Mouse (Mus musculus) forebrain, embryonic 15.5 days (tissue): Measurements from ENCODE around the gene Emsy. TPM values are rescaled to one million over a fixed set of nuclear protein-coding genes. Genes with fewer than 3 reads are reported as not detected.

Experiments used
- ATAC-seq: fragments of 200-750 bp; cut with Nextera tagmentation; replicated peaks from 2 replicates; pipeline ENCODE4 v1.8.0; 2017; ENCODE audit warnings: mild to moderate bottlenecking, moderate TSS enrichment, moderate library complexity
- H3K27ac ChIP-seq: fragments of 300-500 bp; sonication (generic); replicated peaks from 2 replicates; pipeline ENCODE4 v1.5.1; 2015; ENCODE audit warnings: mild to moderate bottlenecking, inconsistent platforms
- H3K27me3 ChIP-seq: fragments of 300-500 bp; sonication (generic); 2 replicates; pipeline ENCODE4 v1.6.1; 2015; ENCODE audit warnings: inconsistent platforms
- H3K36me3 ChIP-seq: fragments of 300-500 bp; sonication (generic); 2 replicates; pipeline ENCODE4 v1.6.1; 2015; ENCODE audit warnings: mild to moderate bottlenecking, inconsistent platforms
- H3K4me1 ChIP-seq: fragments of 300-500 bp; sonication (generic); 2 replicates; pipeline ENCODE4 v1.6.1; 2015; ENCODE audit warnings: inconsistent platforms
- H3K4me2 ChIP-seq: fragments of 300-500 bp; sonication (generic); replicated peaks from 2 replicates; pipeline ENCODE4 v1.6.1; 2015; ENCODE audit warnings: mild to moderate bottlenecking, inconsistent platforms
- H3K4me3 ChIP-seq: fragments of 300-500 bp; sonication (generic); 2 replicates; pipeline ENCODE4 v1.5.1; 2015; ENCODE audit warnings: mild to moderate bottlenecking, inconsistent platforms
- H3K9ac ChIP-seq: fragments of 300-500 bp; sonication (generic); replicated peaks from 2 replicates; pipeline ENCODE4 v1.6.1; 2015; ENCODE audit warnings: mild to moderate bottlenecking, inconsistent platforms
- H3K9me3 ChIP-seq: fragments of 300-500 bp; sonication (generic); 2 replicates; pipeline ENCODE4 v1.6.1; 2016; ENCODE audit warnings: inconsistent platforms
- WGBS: fragments of 180-500 bp; shearing (Covaris S2); methylation state at CpG from one replicate; pipeline ENCODE4 v1.1.7; 2015; ENCODE audit warnings: mixed read lengths; 5-methylcytosine and 5-hydroxymethylcytosine counted together
- polyA plus RNA-seq: library from polyadenylated mRNA; unstranded; fragments of >200 nt; fragmentation: Nextera tagmentation; extraction: Ambion mirVana; gene quantifications from 2 replicates; pipeline ENCODE4 v1.2.1, GENCODE M21; 2015

Emsy gene
- polyA plus RNA-seq, 1 experiment from 2014 or later: 35.3 TPM

- Histone ChIP-seq H3K9ac (no peak overlapping the region), H3K4me2 (no peak overlapping the region), H3K4me3 (no peak overlapping the region), H3K36me3 (no peaks in the 10 kb centered on the region), H3K27ac (no peak overlapping the region), H3K9me3 (no peaks in the 10 kb centered on the region), H3K27me3 (no peaks in the 10 kb centered on the region), H3K4me1 (0 out of 2 replicates have a peak, but pooled peaks cover 2% of the 10 kb centered on the region)
- no peak for ATAC-seq
- WGBS: 48% methylated on average over 10 of the region's 10 CpGs
Observed at GRCm38 (mm10) chr7:98572223-98572868, 84.2 kb downstream of the Emsy start.

GRCm38 (mm10) chr7:98570824-98571505, 85.6 kb downstream of the Emsy start:
- ATAC-seq: no peak
- 69% methylated on average over 8 of the region's 8 CpGs for WGBS
- Histone ChIP-seq H3K4me3 (no peak overlapping the region), H3K27me3 (no peaks in the 10 kb centered on the region), H3K9ac (no peak overlapping the region), H3K4me1 (0 out of 2 replicates have a peak, but pooled peaks cover 2% of the 10 kb centered on the region), H3K9me3 (no peaks in the 10 kb centered on the region), H3K4me2 (no peak overlapping the region), H3K36me3 (no peaks in the 10 kb centered on the region), H3K27ac (no peak overlapping the region)

GRCm38 (mm10) chr7:98567056-98567455, 89.5 kb downstream of the Emsy start:
- no peak for ATAC-seq
- H3K4me2 ChIP-seq: no peak overlapping the region
- H3K9me3 ChIP-seq: no peaks in the 10 kb centered on the region
- no peak overlapping the region for H3K27ac ChIP-seq
- no peaks in the 10 kb centered on the region for H3K4me1 ChIP-seq
- 50% methylated on average over 5 of the region's 5 CpGs for WGBS
- no peaks in the 10 kb centered on the region for H3K27me3 ChIP-seq
- no peak overlapping the region for H3K4me3 ChIP-seq
- H3K9ac ChIP-seq: no peak overlapping the region
- H3K36me3 ChIP-seq: no peaks in the 10 kb centered on the region

- no peaks in the 10 kb centered on the region for H3K9me3 ChIP-seq
- no peak overlapping the region for H3K4me2 ChIP-seq
- H3K36me3 ChIP-seq: no peaks in the 10 kb centered on the region
- H3K27me3 ChIP-seq: no peaks in the 10 kb centered on the region
- no peak for ATAC-seq
- WGBS: 82% methylated on average over 9 of the region's 9 CpGs
- H3K4me3 ChIP-seq: no peak overlapping the region
- no peak overlapping the region for H3K9ac ChIP-seq
- no peak overlapping the region for H3K27ac ChIP-seq
- no peaks in the 10 kb centered on the region for H3K4me1 ChIP-seq
Observed at GRCm38 (mm10) chr7:98564607-98565364, 91.8 kb downstream of the Emsy start.

- WGBS: 91% methylated on average over 6 of the region's 6 CpGs
- H3K4me1 ChIP-seq: no peaks in the 10 kb centered on the region
- no peak overlapping the region for H3K4me3 ChIP-seq
- ATAC-seq: no peak
- H3K4me2 ChIP-seq: no peak overlapping the region
- H3K9me3 ChIP-seq: no peaks in the 10 kb centered on the region
- H3K36me3 ChIP-seq: no peaks in the 10 kb centered on the region
- no peak overlapping the region for H3K27ac ChIP-seq
- H3K9ac ChIP-seq: no peak overlapping the region
- H3K27me3 ChIP-seq: no peaks in the 10 kb centered on the region
Observed at GRCm38 (mm10) chr7:98563991-98564390, 92.6 kb downstream of the Emsy start.

GRCm38 (mm10) chr7:98562966-98563365, 93.6 kb downstream of the Emsy start:
- Histone ChIP-seq H3K27ac (no peak overlapping the region), H3K4me1 (no peaks in the 10 kb centered on the region), H3K9ac (no peak overlapping the region), H3K9me3 (no peaks in the 10 kb centered on the region), H3K4me2 (no peak overlapping the region), H3K4me3 (no peak overlapping the region), H3K36me3 (no peaks in the 10 kb centered on the region), H3K27me3 (no peaks in the 10 kb centered on the region)
- no peak for ATAC-seq
- WGBS: 81% methylated on average over 5 of the region's 5 CpGs

GRCm38 (mm10) chr7:98562186-98562585, 94.4 kb downstream of the Emsy start:
- no peak overlapping the region for H3K4me3 ChIP-seq
- no peaks in the 10 kb centered on the region for H3K36me3 ChIP-seq
- no peaks in the 10 kb centered on the region for H3K27me3 ChIP-seq
- ATAC-seq: no peak
- H3K9me3 ChIP-seq: no peaks in the 10 kb centered on the region
- H3K27ac ChIP-seq: no peak overlapping the region
- WGBS: 85% methylated on average over 8 of the region's 8 CpGs
- H3K9ac ChIP-seq: no peak overlapping the region
- no peaks in the 10 kb centered on the region for H3K4me1 ChIP-seq
- H3K4me2 ChIP-seq: no peak overlapping the region

GRCm38 (mm10) chr7:98561556-98562164, 94.9 kb downstream of the Emsy start:
- Histone ChIP-seq H3K4me2 (no peak overlapping the region), H3K27ac (no peak overlapping the region), H3K4me3 (no peak overlapping the region), H3K27me3 (no peaks in the 10 kb centered on the region), H3K4me1 (no peaks in the 10 kb centered on the region), H3K36me3 (no peaks in the 10 kb centered on the region), H3K9me3 (no peaks in the 10 kb centered on the region), H3K9ac (no peak overlapping the region)
- ATAC-seq: no peak
- 75% methylated on average over 12 of the region's 12 CpGs for WGBS

- Histone ChIP-seq H3K4me1 (no peaks in the 10 kb centered on the region), H3K27me3 (no peaks in the 10 kb centered on the region), H3K27ac (no peak overlapping the region), H3K9ac (no peak overlapping the region), H3K4me3 (no peak overlapping the region), H3K9me3 (no peaks in the 10 kb centered on the region), H3K36me3 (no peaks in the 10 kb centered on the region), H3K4me2 (no peak overlapping the region)
- ATAC-seq: no peak
- WGBS: 78% methylated on average over 9 of the region's 9 CpGs
Observed at GRCm38 (mm10) chr7:98558128-98558921, 98.3 kb downstream of the Emsy start.

GRCm38 (mm10) chr7:98556767-98557394, 99.7 kb downstream of the Emsy start:
- 89% methylated on average over 6 of the region's 6 CpGs for WGBS
- no peaks in the 10 kb centered on the region for H3K4me1 ChIP-seq

GRCm38 (mm10) chr7:98551041-98551440, 105.5 kb downstream of the Emsy start:
- H3K9ac ChIP-seq: no peak overlapping the region
- ATAC-seq: no peak
- no peak overlapping the region for H3K4me2 ChIP-seq
- 68% methylated on average over 3 of the region's 3 CpGs for WGBS
- no peaks in the 10 kb centered on the region for H3K9me3 ChIP-seq
- H3K36me3 ChIP-seq: no peaks in the 10 kb centered on the region
- H3K27ac ChIP-seq: no peak overlapping the region
- no peaks in the 10 kb centered on the region for H3K4me1 ChIP-seq
- H3K27me3 ChIP-seq: no peaks in the 10 kb centered on the region
- H3K4me3 ChIP-seq: no peak overlapping the region

More at GRCm38 (mm10) chr7:98556767-98557394, 99.7 kb downstream of the Emsy start:
- Histone ChIP-seq H3K36me3 (no peaks in the 10 kb centered on the region), H3K9ac (no peak overlapping the region), H3K4me2 (no peak overlapping the region), H3K4me3 (no peak overlapping the region), H3K9me3 (no peaks in the 10 kb centered on the region), H3K27me3 (no peaks in the 10 kb centered on the region), H3K27ac (no peak overlapping the region)
- no peak for ATAC-seq
